Mouse (Mus musculus): ENCODE results near the gene Trappc6a. TPM values are rescaled to one million over a fixed set of nuclear protein-coding genes. Genes with fewer than 3 reads are reported as not detected.

Gene Trappc6a
- polyA plus RNA-seq, 1 experiment from 2014 or later = 73.2 TPM

- no peak overlapping the region for H3K27ac ChIP-seq
These were observed 13.3 kb upstream of the Trappc6a start for GRCm38 (mm10) chr7:19494751-19495474.

GRCm38 (mm10) chr7:19495521-19496213 lies 12.5 kb upstream of the Trappc6a start:
- H3K4me2 ChIP-seq = no peak overlapping the region
- no peak for ATAC-seq (replicated peaks; ENCODE audit: insufficient number of reproducible peaks, insufficient read depth, low FRiP score, low read depth)
- WGBS = 60% methylated on average over 20 of the region's 20 CpGs
- peaks cover 24% of the 10 kb centered on the region for H3K4me1 ChIP-seq (replicated peaks)
- H3K36me3 ChIP-seq = no peaks in the 10 kb centered on the region
- H3K9me3 ChIP-seq (replicated peaks) = no peaks in the 10 kb centered on the region
- H3K9ac ChIP-seq = no peak overlapping the region
- no peak overlapping the region for H3K27ac ChIP-seq
- H3K27me3 ChIP-seq = peaks cover 12% of the 10 kb centered on the region
- H3K4me3 ChIP-seq = no peak overlapping the region

More at GRCm38 (mm10) chr7:19494751-19495474, 13.3 kb upstream of the Trappc6a start:
- no peak overlapping the region for H3K4me2 ChIP-seq
- no peak overlapping the region for H3K4me3 ChIP-seq
- peaks cover 18% of the 10 kb centered on the region for H3K27me3 ChIP-seq
- no peak overlapping the region for H3K9ac ChIP-seq
- H3K4me1 ChIP-seq (replicated peaks) = peaks cover 24% of the 10 kb centered on the region
- WGBS = 73% methylated on average over 25 of the region's 25 CpGs
- no peaks in the 10 kb centered on the region for H3K9me3 ChIP-seq (replicated peaks)
- no peaks in the 10 kb centered on the region for H3K36me3 ChIP-seq
- no peak for ATAC-seq (replicated peaks; ENCODE audit: insufficient number of reproducible peaks, insufficient read depth, low FRiP score, low read depth)

GRCm38 (mm10) chr7:19496214-19496555 lies 12.0 kb upstream of the Trappc6a start:
- Histone ChIP-seq H3K9me3 (replicated peaks) (no peaks in the 10 kb centered on the region), H3K27me3 (peaks cover 7% of the 10 kb centered on the region), H3K4me3 (no peak overlapping the region), H3K9ac (no peak overlapping the region), H3K4me1 (replicated peaks) (peaks cover 24% of the 10 kb centered on the region), H3K36me3 (no peaks in the 10 kb centered on the region), H3K27ac (no peak overlapping the region), H3K4me2 (no peak overlapping the region)
- ATAC-seq (replicated peaks; ENCODE audit: insufficient number of reproducible peaks, insufficient read depth, low FRiP score, low read depth) = no peak
- 75% methylated on average over 5 of the region's 5 CpGs for WGBS

GRCm38 (mm10) chr7:19498326-19498725 lies 9.9 kb upstream of the Trappc6a start:
- no peak overlapping the region for H3K27ac ChIP-seq
- no peak for ATAC-seq (replicated peaks; ENCODE audit: insufficient number of reproducible peaks, insufficient read depth, low FRiP score, low read depth)
- H3K9ac ChIP-seq = no peak overlapping the region
- no peak overlapping the region for H3K4me2 ChIP-seq
- H3K4me3 ChIP-seq = no peak overlapping the region
- WGBS = 60% methylated on average over 4 of the region's 4 CpGs
- no peaks in the 10 kb centered on the region for H3K36me3 ChIP-seq
- no peaks in the 10 kb centered on the region for H3K9me3 ChIP-seq (replicated peaks)
- peaks cover 11% of the 10 kb centered on the region for H3K4me1 ChIP-seq (replicated peaks)
- no peaks in the 10 kb centered on the region for H3K27me3 ChIP-seq

- H3K4me2 ChIP-seq = no peak overlapping the region
- H3K36me3 ChIP-seq = no peaks in the 10 kb centered on the region
- H3K4me1 ChIP-seq (replicated peaks) = peaks cover 6% of the 10 kb centered on the region
- no peak overlapping the region for H3K4me3 ChIP-seq
- no peak for ATAC-seq (replicated peaks; ENCODE audit: insufficient number of reproducible peaks, insufficient read depth, low FRiP score, low read depth)
- no peaks in the 10 kb centered on the region for H3K27me3 ChIP-seq
- H3K9me3 ChIP-seq (replicated peaks) = no peaks in the 10 kb centered on the region
- H3K27ac ChIP-seq = no peak overlapping the region
- 66% methylated on average over 12 of the region's 12 CpGs for WGBS
- no peak overlapping the region for H3K9ac ChIP-seq
These were observed 7.5 kb upstream of the Trappc6a start for GRCm38 (mm10) chr7:19500420-19501363.

GRCm38 (mm10) chr7:19501658-19502057 lies 6.5 kb upstream of the Trappc6a start:
- ATAC-seq (replicated peaks; ENCODE audit: insufficient number of reproducible peaks, insufficient read depth, low FRiP score, low read depth) = no peak
- no peak overlapping the region for H3K4me3 ChIP-seq
- no peak overlapping the region for H3K27ac ChIP-seq
- H3K36me3 ChIP-seq = no peaks in the 10 kb centered on the region
- H3K9ac ChIP-seq = no peak overlapping the region
- H3K4me2 ChIP-seq = no peak overlapping the region
- H3K9me3 ChIP-seq (replicated peaks) = no peaks in the 10 kb centered on the region
- peaks cover 7% of the 10 kb centered on the region for H3K4me1 ChIP-seq (replicated peaks)
- no peaks in the 10 kb centered on the region for H3K27me3 ChIP-seq
- WGBS = 76% methylated on average over 4 of the region's 4 CpGs

GRCm38 (mm10) chr7:19503481-19504068 lies 4.6 kb upstream of the Trappc6a start:
- WGBS = 21% methylated on average over 5 of the region's 5 CpGs
- no peak for ATAC-seq (replicated peaks; ENCODE audit: insufficient number of reproducible peaks, insufficient read depth, low FRiP score, low read depth)
- no peak overlapping the region for H3K4me3 ChIP-seq

GRCm38 (mm10) chr7:19506326-19506725 lies 1.9 kb upstream of the Trappc6a start:
- peak overlapping the region; percentile 90; the same call in 1 of the 2 replicates for H3K4me2 ChIP-seq
- no peaks in the 10 kb centered on the region for H3K27me3 ChIP-seq
- H3K27ac ChIP-seq = no peak overlapping the region
- H3K4me3 ChIP-seq = no peak overlapping the region
- no peaks in the 10 kb centered on the region for H3K36me3 ChIP-seq
- H3K4me1 ChIP-seq (replicated peaks) = peaks cover 28% of the 10 kb centered on the region
- no peak for ATAC-seq (replicated peaks; ENCODE audit: insufficient number of reproducible peaks, insufficient read depth, low FRiP score, low read depth)
- H3K9me3 ChIP-seq (replicated peaks) = no peaks in the 10 kb centered on the region
- WGBS = 36% methylated on average over 6 of the region's 6 CpGs
- no peak overlapping the region for H3K9ac ChIP-seq

More at GRCm38 (mm10) chr7:19503481-19504068, 4.6 kb upstream of the Trappc6a start:
- peaks cover 19% of the 10 kb centered on the region for H3K4me1 ChIP-seq (replicated peaks)
- H3K9me3 ChIP-seq (replicated peaks) = no peaks in the 10 kb centered on the region
- no peak overlapping the region for H3K4me2 ChIP-seq
- no peaks in the 10 kb centered on the region for H3K27me3 ChIP-seq
- H3K9ac ChIP-seq = no peak overlapping the region
- H3K27ac ChIP-seq = no peak overlapping the region
- H3K36me3 ChIP-seq = no peaks in the 10 kb centered on the region

GRCm38 (mm10) chr7:19506969-19507611 lies 1.1 kb upstream of the Trappc6a start:
- Histone ChIP-seq H3K27me3 (no peaks in the 10 kb centered on the region), H3K9ac (peak overlapping the region; percentile 59), H3K9me3 (replicated peaks) (no peaks in the 10 kb centered on the region), H3K27ac (no peak overlapping the region), H3K4me1 (replicated peaks) (peaks cover 28% of the 10 kb centered on the region), H3K4me3 (peak overlapping the region; percentile 88), H3K4me2 (peak overlapping the region; percentile 90), H3K36me3 (no peaks in the 10 kb centered on the region)
- WGBS = 1% methylated on average over 68 of the region's 71 CpGs
- no peak for ATAC-seq (replicated peaks; ENCODE audit: insufficient number of reproducible peaks, insufficient read depth, low FRiP score, low read depth)

GRCm38 (mm10) chr7:19507612-19507981 lies 598 bp upstream of the Trappc6a start:
- H3K9me3 ChIP-seq (replicated peaks) = no peaks in the 10 kb centered on the region
- peak overlapping the region; percentile 82 for H3K9ac ChIP-seq
- ATAC-seq (replicated peaks; ENCODE audit: insufficient number of reproducible peaks, insufficient read depth, low FRiP score, low read depth) = no peak
- no peaks in the 10 kb centered on the region for H3K36me3 ChIP-seq
- H3K4me1 ChIP-seq (replicated peaks) = peaks cover 28% of the 10 kb centered on the region
- no peaks in the 10 kb centered on the region for H3K27me3 ChIP-seq
- WGBS = 4% methylated on average over 18 of the region's 18 CpGs
- H3K27ac ChIP-seq = no peak overlapping the region
- H3K4me3 ChIP-seq = peak overlapping the region; percentile 88
- peak overlapping the region; percentile 90 for H3K4me2 ChIP-seq

All from heart, embryonic 15.5 days (tissue).